Mouse (Mus musculus) forebrain, embryonic 11.5 days (tissue): ENCODE results near the gene Nr2c2. TPM values are rescaled to one million over a fixed set of nuclear protein-coding genes. Genes with fewer than 3 reads are reported as not detected.
"Not testable (repeated sequence)": the region's sequence is repeated elsewhere in the genome, so short reads cannot be mapped to it uniquely, and the experiment has no call there.

Experiments
- ATAC-seq: fragments of 200-750 bp; cut with Nextera tagmentation; replicated peaks from 2 replicates; pipeline ENCODE4 v1.8.0; 2017; ENCODE audit warnings: moderate TSS enrichment; ENCODE audit not compliant: low FRiP score
- DNase-seq: peaks from one replicate; pipeline ENCODE4 v3.0.0-alpha.2; 2017; ENCODE audit warnings: low spot score
- H3K27ac ChIP-seq: fragments of 300-500 bp; sonication (generic); 2 replicates; pipeline ENCODE4 v1.5.1; 2014; ENCODE audit warnings: low read depth, low read length
- H3K27me3 ChIP-seq: fragments of 300-500 bp; sonication (generic); 2 replicates; pipeline ENCODE4 v1.6.1; 2014; ENCODE audit warnings: mild to moderate bottlenecking, low read length, mixed read lengths; ENCODE audit not compliant: control insufficient read depth, insufficient read depth
- H3K36me3 ChIP-seq: fragments of 300-500 bp; sonication (generic); 2 replicates; pipeline ENCODE4 v1.6.1; 2014; ENCODE audit warnings: mild to moderate bottlenecking, low read length, moderate library complexity, mixed read lengths; ENCODE audit not compliant: control insufficient read depth, insufficient read depth
- H3K4me1 ChIP-seq: fragments of 300-500 bp; sonication (generic); replicated peaks from 2 replicates; pipeline ENCODE4 v1.6.1; 2014; ENCODE audit warnings: low read length, mixed read lengths; ENCODE audit not compliant: control insufficient read depth, insufficient read depth
- H3K4me2 ChIP-seq: fragments of 300-500 bp; sonication (generic); 2 replicates; pipeline ENCODE4 v1.6.1; 2014; ENCODE audit warnings: low read depth, mild to moderate bottlenecking, low read length, moderate library complexity, mixed read lengths; ENCODE audit not compliant: severe bottlenecking
- H3K4me3 ChIP-seq: fragments of 300-500 bp; sonication (generic); 2 replicates; pipeline ENCODE4 v1.5.1; 2014; ENCODE audit warnings: low read depth, low read length
- H3K9ac ChIP-seq: fragments of 300-500 bp; sonication (generic); 2 replicates; pipeline ENCODE4 v1.6.1; 2014; ENCODE audit warnings: low read length
- H3K9me3 ChIP-seq: fragments of 300-500 bp; sonication (generic); 2 replicates; pipeline ENCODE4 v1.6.1; 2016; ENCODE audit warnings: low read length, mixed read lengths; ENCODE audit not compliant: control insufficient read depth
- WGBS: fragments of 180-500 bp; shearing (Covaris S2); extraction: QIAGEN DNeasy Blood & Tissue Kit; methylation state at CpG from one replicate; pipeline ENCODE4 v1.1.7; 2014; 5-methylcytosine and 5-hydroxymethylcytosine counted together
- polyA plus RNA-seq: library from polyadenylated mRNA; unstranded; fragments of >200 nt; fragmentation: Nextera tagmentation; extraction: Ambion mirVana; gene quantifications from 2 replicates; pipeline ENCODE4 v1.2.1, GENCODE M21; 2014

Nr2c2 gene
- polyA plus RNA-seq, 1 experiment from 2014 or later = 38.5 TPM

- ATAC-seq (peak; percentile 76), DNase-seq (peak; percentile 84)
- WGBS = 27% methylated on average over 16 of the region's 16 CpGs
- Histone ChIP-seq H3K9me3 (no peaks in the 10 kb centered on the region), H3K27me3 (no peaks in the 10 kb centered on the region), H3K9ac (no peak overlapping the region), H3K27ac (no peak overlapping the region), H3K4me1 (no peaks in the 10 kb centered on the region), H3K4me2 (no peak overlapping the region), H3K4me3 (no peak overlapping the region), H3K36me3 (no peaks in the 10 kb centered on the region)
These were observed 23.9 kb upstream of the Nr2c2 start for GRCm38 (mm10) chr6:92067146-92067790.

GRCm38 (mm10) chr6:92071121-92071839 is 19.9 kb upstream of the Nr2c2 start:
- no peaks in the 10 kb centered on the region for H3K27me3 ChIP-seq
- WGBS = 51% methylated on average over 15 of the region's 15 CpGs
- DNase-seq (no peak), ATAC-seq (no peak)
- no peaks in the 10 kb centered on the region for H3K9me3 ChIP-seq
- no peaks in the 10 kb centered on the region for H3K4me1 ChIP-seq
- no peak overlapping the region for H3K9ac ChIP-seq
- H3K27ac ChIP-seq = no peak overlapping the region
- H3K36me3 ChIP-seq = no peaks in the 10 kb centered on the region
- H3K4me2 ChIP-seq = no peak overlapping the region
- H3K4me3 ChIP-seq = no peak overlapping the region

GRCm38 (mm10) chr6:92080730-92081129 is 10.5 kb upstream of the Nr2c2 start:
- ATAC-seq = no peak
- Histone ChIP-seq H3K4me1 (no peaks in the 10 kb centered on the region), H3K27me3 (no peaks in the 10 kb centered on the region), H3K27ac (no peak overlapping the region), H3K4me3 (no peak overlapping the region), H3K9me3 (no peaks in the 10 kb centered on the region), H3K9ac (no peak overlapping the region), H3K36me3 (no peaks in the 10 kb centered on the region), H3K4me2 (no peak overlapping the region)
- DNase-seq = no peak
- WGBS = 93% methylated on average over 2 of the region's 2 CpGs

- Histone ChIP-seq H3K9me3 (no peaks in the 10 kb centered on the region), H3K27ac (no peak overlapping the region), H3K4me2 (no peak overlapping the region), H3K27me3 (no peaks in the 10 kb centered on the region), H3K4me3 (no peak overlapping the region), H3K36me3 (no peaks in the 10 kb centered on the region), H3K9ac (no peak overlapping the region), H3K4me1 (no peaks in the 10 kb centered on the region)
- 86% methylated on average over 4 of the region's 4 CpGs for WGBS
- DNase-seq = no peak
- no peak for ATAC-seq
These were observed 8.4 kb upstream of the Nr2c2 start for GRCm38 (mm10) chr6:92082756-92083155.

GRCm38 (mm10) chr6:92084932-92085331 is 6.3 kb upstream of the Nr2c2 start:
- Histone ChIP-seq H3K36me3 (no peaks in the 10 kb centered on the region), H3K4me2 (no peak overlapping the region), H3K9me3 (no peaks in the 10 kb centered on the region), H3K4me3 (no peak overlapping the region), H3K4me1 (no peaks in the 10 kb centered on the region), H3K9ac (no peak overlapping the region), H3K27ac (no peak overlapping the region), H3K27me3 (no peaks in the 10 kb centered on the region)
- DNase-seq (no peak), ATAC-seq (no peak)
- 84% methylated on average over 3 of the region's 3 CpGs for WGBS

GRCm38 (mm10) chr6:92089141-92089540 is 2.0 kb upstream of the Nr2c2 start:
- not testable (repeated sequence) for H3K27me3 ChIP-seq, ATAC-seq, DNase-seq, H3K9me3 ChIP-seq, H3K4me2 ChIP-seq, H3K27ac ChIP-seq, H3K9ac ChIP-seq, H3K4me3 ChIP-seq, H3K4me1 ChIP-seq, H3K36me3 ChIP-seq
- WGBS = 88% methylated on average over 7 of the region's 7 CpGs

GRCm38 (mm10) chr6:92089982-92090381 is 1.2 kb upstream of the Nr2c2 start:
- peak overlapping the region; percentile 68; the same call in 1 of the 2 replicates for H3K4me2 ChIP-seq
- no peaks in the 10 kb centered on the region for H3K27me3 ChIP-seq
- DNase-seq = no peak
- H3K4me3 ChIP-seq = 0 out of 2 replicates have a peak overlapping the region, but pooled peaks have one; percentile 99
- no peaks in the 10 kb centered on the region for H3K9me3 ChIP-seq
- ATAC-seq = no peak
- WGBS = 93% methylated on average over 4 of the region's 4 CpGs
- H3K9ac ChIP-seq = no peak overlapping the region
- no peak overlapping the region for H3K27ac ChIP-seq
- no peaks in the 10 kb centered on the region for H3K36me3 ChIP-seq
- peaks cover 2% of the 10 kb centered on the region; the same call in 1 of the 2 replicates for H3K4me1 ChIP-seq

- H3K4me1 ChIP-seq = peaks cover 2% of the 10 kb centered on the region; the same call in 1 of the 2 replicates
- no peaks in the 10 kb centered on the region for H3K9me3 ChIP-seq
- 1% methylated on average over 4 of the region's 4 CpGs for WGBS
- no peaks in the 10 kb centered on the region for H3K36me3 ChIP-seq
- peak overlapping the region; percentile 98 for H3K27ac ChIP-seq
- peak overlapping the region; percentile 99 for H3K4me3 ChIP-seq
- peak overlapping the region; percentile 98 for H3K9ac ChIP-seq
- ATAC-seq (no peak), DNase-seq (no peak)
- H3K4me2 ChIP-seq = peak overlapping the region; percentile 68
- no peaks in the 10 kb centered on the region for H3K27me3 ChIP-seq
These were observed 693 bp upstream of the Nr2c2 start for GRCm38 (mm10) chr6:92090497-92090896.
